Mouse (Mus musculus): ENCODE results near the gene Ttll13. TPM values are rescaled to one million over a fixed set of nuclear protein-coding genes. Genes with fewer than 3 reads are reported as not detected.
A peak's percentile ranks its signal among the peaks of the same experiment; 100 is the strongest.

Gene Ttll13
- polyA plus RNA-seq, 1 experiment from 2014 or later = 0.43 TPM

DNA sequence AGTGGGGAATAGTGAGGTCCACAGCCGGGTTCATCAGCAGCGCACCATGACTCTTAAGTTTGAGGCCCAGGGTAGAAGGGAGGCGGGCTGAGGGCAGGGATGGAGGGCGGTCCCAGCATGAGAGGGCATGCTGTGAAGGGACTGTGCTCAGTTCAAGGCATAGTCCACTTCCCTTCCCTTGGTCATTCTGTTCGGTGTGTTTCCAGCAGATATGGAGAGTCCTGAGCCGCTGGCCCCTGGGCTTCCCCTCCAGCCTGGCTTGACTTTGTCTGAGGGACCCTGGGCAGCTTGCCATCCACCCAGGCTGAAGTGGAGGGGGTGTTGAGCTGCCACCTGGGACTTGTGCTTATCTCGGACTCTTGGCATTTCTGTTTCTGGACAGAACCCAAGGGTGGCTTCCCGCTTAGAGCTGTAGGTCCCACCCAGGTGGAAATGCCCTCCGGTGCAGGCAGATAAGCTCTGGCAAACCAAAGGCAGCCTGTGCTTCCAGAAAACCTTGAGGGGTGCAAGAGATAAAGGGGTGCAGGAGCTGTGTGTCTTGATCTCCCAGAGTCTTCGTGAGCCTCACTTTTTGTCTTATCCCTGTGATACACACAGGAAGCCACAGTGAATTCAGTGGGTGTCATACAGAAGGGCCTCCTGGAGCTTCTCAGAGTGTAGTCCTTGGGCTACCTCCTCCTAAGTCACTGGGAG is 37.3 kb upstream of the Ttll13 start:
- Histone ChIP-seq H3K4me3 (ENCODE audit: low read depth, low read length) (peak overlapping the region; percentile 21), H3K4me1 (ENCODE audit: insufficient read depth) (peaks cover 75% of the 10 kb centered on the region), H3K27ac (ENCODE audit: low read depth) (peak overlapping the region; percentile 98), H3K9ac (replicated peaks) (peak overlapping the region; percentile 61), H3K4me2 (ENCODE audit: low read depth, low read length) (peak overlapping the region; percentile 64), H3K9me3 (ENCODE audit: low read length) (no peaks in the 10 kb centered on the region), H3K36me3 (replicated peaks; ENCODE audit: insufficient read depth, low read length) (peaks cover 22% of the 10 kb centered on the region), H3K27me3 (ENCODE audit: insufficient read depth, low read length) (no peaks in the 10 kb centered on the region)
- ATAC-seq (peak; percentile 88), DNase-seq (peak; percentile 89)
- TF ChIP-seq EP300 (IDR thresholded peaks at IDR 0.05; ENCODE audit: low read depth) (peak; percentile 98), CTCF (IDR thresholded peaks at IDR 0.05; ENCODE audit: low read depth) (no peak; the same call in 1 of the 2 replicates)
- 25% methylated on average over 10 of the region's 10 CpGs for WGBS (ENCODE audit: insufficient replicate concordance)

DNA sequence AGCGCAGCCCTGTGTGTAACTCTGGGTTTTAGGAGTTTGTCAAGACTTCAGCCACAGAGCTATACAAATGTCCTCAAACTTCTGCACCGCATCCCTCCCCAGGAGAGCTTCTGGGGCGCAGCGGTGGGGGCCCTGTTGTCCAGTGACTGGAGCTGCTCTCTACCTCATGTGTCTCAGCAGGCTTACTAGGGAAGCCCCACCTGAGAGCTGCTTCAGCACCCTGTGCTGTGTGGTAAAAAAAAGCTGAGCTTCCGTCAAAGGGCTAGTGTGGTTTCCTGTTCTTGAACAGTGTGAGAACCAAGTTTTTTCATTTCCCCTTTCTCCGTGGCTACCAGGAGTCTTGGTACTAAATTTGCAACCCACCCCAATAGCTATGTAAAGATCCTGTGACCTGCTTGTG is 36.5 kb upstream of the Ttll13 start:
- peak overlapping the region; percentile 61 for H3K9ac ChIP-seq (replicated peaks)

DNA sequence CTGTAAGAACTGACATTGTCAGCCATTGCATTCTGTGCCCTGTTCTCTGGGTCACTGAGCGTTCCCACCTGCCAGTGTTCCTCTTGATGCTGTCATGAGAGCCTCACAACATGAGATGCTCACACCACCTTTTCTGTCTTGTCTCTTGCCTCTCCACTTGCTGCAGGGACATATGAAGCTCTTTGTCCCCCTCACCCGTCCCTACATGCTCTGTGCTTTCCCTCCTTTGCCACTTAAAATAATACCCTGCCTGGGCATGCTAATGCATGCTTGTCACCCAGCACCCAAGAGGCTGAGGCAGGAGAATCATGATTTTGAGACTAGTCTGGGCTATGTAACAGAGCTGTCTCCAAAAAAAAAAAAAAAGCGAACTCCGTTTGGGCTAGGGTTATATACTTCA is 35.2 kb upstream of the Ttll13 start:
- Histone ChIP-seq H3K4me1 (ENCODE audit: insufficient read depth) (peaks cover 58% of the 10 kb centered on the region), H3K36me3 (replicated peaks; ENCODE audit: insufficient read depth, low read length) (peaks cover 41% of the 10 kb centered on the region)
- ATAC-seq = no peak

More for the DNA sequence above, 36.5 kb upstream of the Ttll13 start:
- peaks cover 67% of the 10 kb centered on the region for H3K4me1 ChIP-seq (ENCODE audit: insufficient read depth)
- 30% methylated on average over 6 of the region's 6 CpGs for WGBS (ENCODE audit: insufficient replicate concordance)
- DNase-seq = peak; percentile 70
- H3K9me3 ChIP-seq (ENCODE audit: low read length) = no peaks in the 10 kb centered on the region
- H3K27me3 ChIP-seq (ENCODE audit: insufficient read depth, low read length) = no peaks in the 10 kb centered on the region
- ATAC-seq = no peak
- peak overlapping the region; percentile 21 for H3K4me3 ChIP-seq (ENCODE audit: low read depth, low read length)
- TF ChIP-seq EP300 (IDR thresholded peaks at IDR 0.05; ENCODE audit: low read depth) (no peak), CTCF (IDR thresholded peaks at IDR 0.05; ENCODE audit: low read depth) (no peak)
- H3K36me3 ChIP-seq (replicated peaks; ENCODE audit: insufficient read depth, low read length) = peaks cover 29% of the 10 kb centered on the region
- peak overlapping the region; percentile 64 for H3K4me2 ChIP-seq (ENCODE audit: low read depth, low read length)
- peak overlapping the region; percentile 98 for H3K27ac ChIP-seq (ENCODE audit: low read depth)

DNA sequence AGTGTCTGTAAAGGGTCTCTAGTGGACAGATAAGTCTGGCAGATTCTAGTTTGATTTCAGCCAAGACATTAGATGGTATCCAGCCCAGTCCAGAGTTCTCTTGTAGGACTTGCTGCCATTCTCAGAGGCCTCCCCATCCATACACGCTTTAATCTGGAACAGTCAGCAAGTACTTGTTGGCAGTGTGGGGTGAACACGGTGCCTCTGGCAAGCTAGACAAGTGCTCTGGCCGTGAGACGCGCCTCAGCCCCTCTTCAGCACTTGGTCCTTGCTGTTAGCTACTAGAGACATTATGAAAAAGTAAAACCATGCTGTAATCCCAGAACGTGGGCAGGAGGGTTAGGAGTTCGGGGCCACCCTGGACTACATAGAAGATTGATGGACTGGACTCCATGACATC is 32.6 kb upstream of the Ttll13 start:
- Histone ChIP-seq H3K27me3 (ENCODE audit: insufficient read depth, low read length) (no peaks in the 10 kb centered on the region), H3K4me3 (ENCODE audit: low read depth, low read length) (no peak overlapping the region), H3K36me3 (replicated peaks; ENCODE audit: insufficient read depth, low read length) (peaks cover 63% of the 10 kb centered on the region), H3K27ac (ENCODE audit: low read depth) (no peak overlapping the region), H3K4me2 (ENCODE audit: low read depth, low read length) (no peak overlapping the region), H3K9ac (replicated peaks) (no peak overlapping the region), H3K9me3 (ENCODE audit: low read length) (no peaks in the 10 kb centered on the region), H3K4me1 (ENCODE audit: insufficient read depth) (peaks cover 34% of the 10 kb centered on the region)
- TF ChIP-seq EP300 (IDR thresholded peaks at IDR 0.05; ENCODE audit: low read depth) (no peak), CTCF (IDR thresholded peaks at IDR 0.05; ENCODE audit: low read depth) (no peak)
- ATAC-seq (no peak), DNase-seq (peak; percentile 12)
- 88% methylated on average over 7 of the region's 7 CpGs for WGBS (ENCODE audit: insufficient replicate concordance)

More for the DNA sequence above, 35.2 kb upstream of the Ttll13 start:
- no peak for DNase-seq
- WGBS (ENCODE audit: insufficient replicate concordance) = 78% methylated on average over 4 of the region's 4 CpGs
- Histone ChIP-seq H3K9me3 (ENCODE audit: low read length) (no peaks in the 10 kb centered on the region), H3K27me3 (ENCODE audit: insufficient read depth, low read length) (no peaks in the 10 kb centered on the region), H3K4me2 (ENCODE audit: low read depth, low read length) (peak overlapping the region; percentile 64), H3K4me3 (ENCODE audit: low read depth, low read length) (no peak overlapping the region), H3K27ac (ENCODE audit: low read depth) (peak overlapping the region; percentile 98), H3K9ac (replicated peaks) (peak overlapping the region; percentile 61; the same call in 1 of the 2 replicates)
- TF ChIP-seq CTCF (IDR thresholded peaks at IDR 0.05; ENCODE audit: low read depth) (no peak), EP300 (IDR thresholded peaks at IDR 0.05; ENCODE audit: low read depth) (no peak)

- Histone ChIP-seq H3K27ac (ENCODE audit: low read depth) (0 out of 2 replicates have a peak overlapping the region, but pooled peaks have one; percentile 4), H3K9ac (replicated peaks) (no peak overlapping the region), H3K36me3 (replicated peaks; ENCODE audit: insufficient read depth, low read length) (peaks cover 72% of the 10 kb centered on the region), H3K4me1 (ENCODE audit: insufficient read depth) (peaks cover 25% of the 10 kb centered on the region), H3K9me3 (ENCODE audit: low read length) (no peaks in the 10 kb centered on the region), H3K4me2 (ENCODE audit: low read depth, low read length) (no peak overlapping the region), H3K4me3 (ENCODE audit: low read depth, low read length) (no peak overlapping the region), H3K27me3 (ENCODE audit: insufficient read depth, low read length) (no peaks in the 10 kb centered on the region)
- no peak for TF ChIP-seq CTCF (IDR thresholded peaks at IDR 0.05; ENCODE audit: low read depth)
- TF ChIP-seq EP300 (IDR thresholded peaks at IDR 0.05; ENCODE audit: low read depth) = no peak
- ATAC-seq = no peak
- DNase-seq = no peak
- WGBS (ENCODE audit: insufficient replicate concordance) = 79% methylated on average over 8 of the region's 8 CpGs
Measured at GRCm38 (mm10) chr7:80214459-80214858, 31.7 kb upstream of the Ttll13 start.

GRCm38 (mm10) chr7:80215398-80215797 is 30.8 kb upstream of the Ttll13 start:
- no peak overlapping the region for H3K27ac ChIP-seq (ENCODE audit: low read depth)
- ATAC-seq (peak; percentile 78), DNase-seq (peak; percentile 88)
- H3K9ac ChIP-seq (replicated peaks) = no peak overlapping the region
- H3K36me3 ChIP-seq (replicated peaks; ENCODE audit: insufficient read depth, low read length) = peaks cover 81% of the 10 kb centered on the region
- no peak overlapping the region for H3K4me2 ChIP-seq (ENCODE audit: low read depth, low read length)
- WGBS (ENCODE audit: insufficient replicate concordance) = 27% methylated on average over 4 of the region's 4 CpGs
- H3K27me3 ChIP-seq (ENCODE audit: insufficient read depth, low read length) = no peaks in the 10 kb centered on the region
- H3K4me1 ChIP-seq (ENCODE audit: insufficient read depth) = peaks cover 16% of the 10 kb centered on the region
- no peak overlapping the region for H3K4me3 ChIP-seq (ENCODE audit: low read depth, low read length)
- no peaks in the 10 kb centered on the region for H3K9me3 ChIP-seq (ENCODE audit: low read length)
- TF ChIP-seq CTCF (IDR thresholded peaks at IDR 0.05; ENCODE audit: low read depth) = peak; percentile 95
- no peak for TF ChIP-seq EP300 (IDR thresholded peaks at IDR 0.05; ENCODE audit: low read depth)

Data from liver, postnatal 0 days (tissue).